ENCODE assay signal across 16 mouse cellular contexts in genomic region chr11:19873796-19874195, GRCm38 (mm10).
"Had no signal": no experiment of that assay in that cellular context is flagged by ENCODE, and none has a peak within 500 bp of the region (broad histone marks: within the 10 kb centered on the region; RNA-seq: fewer than 3 reads in every experiment).

No protein-coding gene starts in this region.

- DNase-seq: kidney, adult 18-20 months; kidney, adult 9 months; kidney, postnatal 14 days; kidney, postnatal 4 days; liver; lung, adult 18-20 months; lung, postnatal 10 days; lung, postnatal 36 days; midbrain, embryonic 14.5 days; thymus, postnatal 25 days had no signal

- H3K4me1 ChIP-seq: limb, embryonic 13.5 days; liver, embryonic 12.5 days; liver, embryonic 15.5 days; lung, embryonic 15.5 days; megakaryocyte, embryonic 14.5 days had no signal

- H3K4me3 ChIP-seq: limb, embryonic 10.5 days; limb, embryonic 13.5 days; liver, embryonic 12.5 days; liver, embryonic 15.5 days; lung, embryonic 15.5 days; megakaryocyte, embryonic 14.5 days had no signal

- H3K27me3 ChIP-seq: limb, embryonic 13.5 days; liver, embryonic 12.5 days; liver, embryonic 15.5 days; lung, embryonic 15.5 days had no signal

- H3K27ac ChIP-seq: limb, embryonic 10.5 days; limb, embryonic 13.5 days; liver, embryonic 12.5 days; liver, embryonic 15.5 days; lung, embryonic 15.5 days had no signal
